Mouse (Mus musculus): ENCODE data around the gene Dirc2. TPM values are rescaled to one million over a fixed set of nuclear protein-coding genes. Genes with fewer than 3 reads are reported as not detected.

Gene Dirc2
- polyA plus RNA-seq, 1 experiment, result 32.8 TPM

- no peak for DNase-seq (ENCODE audit: low spot score)
Observed at GRCm38 (mm10) chr16:35739548-35739947, 29.6 kb downstream of the Dirc2 start.

- DNase-seq (ENCODE audit: low spot score), result no peak
Observed at GRCm38 (mm10) chr16:35738096-35738767, 30.9 kb downstream of the Dirc2 start.

- peak; percentile 38 for DNase-seq (ENCODE audit: low spot score)
Observed at GRCm38 (mm10) chr16:35734038-35734437, 35.1 kb downstream of the Dirc2 start.

DNA sequence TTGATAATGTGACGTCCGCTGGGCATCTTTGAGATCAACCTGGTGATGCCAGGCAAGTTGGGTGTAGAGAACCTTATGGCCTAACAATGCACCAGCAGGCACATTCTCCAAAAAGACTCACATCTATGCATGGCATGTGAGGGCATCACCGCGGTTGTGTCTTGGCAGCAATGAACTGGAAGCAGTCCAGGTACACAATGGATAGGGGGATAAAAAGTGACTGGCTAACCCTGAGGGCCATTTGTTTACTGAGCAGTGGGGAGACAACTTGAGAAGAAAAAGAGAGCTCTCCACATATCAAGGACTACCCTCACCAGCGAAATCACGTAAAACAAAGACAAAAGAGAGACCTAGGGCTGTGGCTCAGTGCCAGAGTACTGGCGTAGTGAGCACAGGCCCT, 37.1 kb downstream of the Dirc2 start:
- DNase-seq (ENCODE audit: low spot score), result no peak

DNA sequence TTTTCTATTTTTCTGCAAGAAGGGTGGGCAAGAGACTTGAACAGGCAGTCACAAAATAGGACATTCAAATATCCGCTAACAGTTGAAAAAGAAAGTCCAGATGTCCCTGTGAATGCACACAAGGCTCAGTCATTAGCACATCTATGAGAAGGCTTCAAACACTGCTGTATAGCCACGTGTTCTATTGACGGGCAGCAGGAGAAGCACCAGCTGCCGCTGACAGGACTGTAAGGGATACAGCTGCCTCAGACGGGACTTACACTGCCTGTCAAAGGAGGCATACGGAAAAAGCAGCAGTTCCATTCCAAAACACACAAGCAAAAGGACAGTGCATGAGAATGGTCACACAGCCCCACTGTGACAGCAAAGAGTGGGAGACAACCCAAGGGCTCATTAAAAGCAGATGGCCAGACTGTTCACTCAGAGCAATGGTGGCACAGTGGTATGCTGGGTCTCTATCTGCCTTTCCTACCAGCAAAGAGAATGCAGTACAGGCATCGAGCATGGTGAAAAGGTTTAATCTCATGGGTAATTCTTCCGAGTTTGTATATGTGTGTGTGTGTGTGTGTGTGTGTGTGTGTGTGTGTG, 39.9 kb downstream of the Dirc2 start:
- no peak for DNase-seq (ENCODE audit: low spot score)

DNA sequence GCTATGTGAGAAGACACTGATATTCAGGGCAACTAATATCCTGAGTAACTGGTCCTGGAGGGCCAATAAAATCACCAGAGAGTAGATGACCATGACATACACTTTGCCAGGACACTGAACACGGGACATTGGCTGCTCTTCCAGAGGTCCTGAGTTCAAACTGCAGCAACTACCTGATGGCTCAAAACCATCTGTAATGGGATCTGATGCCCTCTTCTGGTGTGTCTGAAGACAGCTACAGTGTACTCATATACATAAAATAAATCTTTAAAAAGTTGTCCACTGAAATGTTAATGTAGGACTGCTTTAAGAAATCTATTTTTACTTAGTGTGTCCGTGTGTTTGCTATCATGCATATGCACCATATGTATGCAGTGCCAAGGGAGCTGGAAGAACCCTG, 42.6 kb downstream of the Dirc2 start:
- DNase-seq (ENCODE audit: low spot score), result no peak

DNA sequence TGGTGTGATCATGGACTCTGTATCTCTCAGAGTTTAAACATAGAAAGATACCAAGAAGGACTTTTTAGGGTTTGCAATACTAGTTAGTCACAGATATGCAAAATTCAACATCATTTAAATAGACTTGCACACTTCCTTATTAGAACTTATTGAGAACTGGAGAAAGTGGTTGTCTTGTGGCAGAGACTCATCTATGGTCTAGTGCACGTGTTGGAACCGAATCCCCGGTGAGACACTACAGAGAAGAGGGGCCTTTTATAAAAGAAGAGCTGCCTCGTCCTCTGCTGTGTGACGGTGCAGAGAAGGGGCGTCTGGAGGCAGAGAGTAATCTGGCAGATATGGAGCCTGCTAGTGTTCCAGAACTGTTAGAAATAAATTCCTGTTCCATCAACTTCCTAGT, 44.6 kb downstream of the Dirc2 start:
- DNase-seq (ENCODE audit: low spot score), result no peak

GRCm38 (mm10) chr16:35717761-35718160, 51.4 kb downstream of the Dirc2 start:
- no peak for DNase-seq (ENCODE audit: low spot score)

- DNase-seq (ENCODE audit: low spot score), result no peak
Observed at GRCm38 (mm10) chr16:35716257-35716656, 52.9 kb downstream of the Dirc2 start.

DNA sequence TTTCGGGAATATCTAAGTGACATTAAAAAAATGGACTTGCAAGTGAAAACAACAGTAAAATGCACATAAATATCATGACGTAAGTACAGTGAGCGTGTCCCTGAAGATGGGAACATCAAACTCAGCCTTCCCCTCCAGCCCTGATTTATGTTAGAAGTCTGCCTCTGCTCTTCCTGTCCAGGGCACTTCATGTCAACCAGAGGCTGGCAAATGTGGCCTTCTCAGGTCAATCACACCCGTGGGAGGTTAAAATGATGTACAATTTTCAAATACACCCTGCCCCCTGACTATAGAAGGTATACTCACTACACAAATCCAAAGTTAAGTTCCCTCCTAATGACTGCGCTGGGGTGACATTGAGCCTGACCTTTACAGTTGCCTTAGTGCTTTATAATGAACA, 53.4 kb downstream of the Dirc2 start:
- DNase-seq (ENCODE audit: low spot score), result no peak

DNA sequence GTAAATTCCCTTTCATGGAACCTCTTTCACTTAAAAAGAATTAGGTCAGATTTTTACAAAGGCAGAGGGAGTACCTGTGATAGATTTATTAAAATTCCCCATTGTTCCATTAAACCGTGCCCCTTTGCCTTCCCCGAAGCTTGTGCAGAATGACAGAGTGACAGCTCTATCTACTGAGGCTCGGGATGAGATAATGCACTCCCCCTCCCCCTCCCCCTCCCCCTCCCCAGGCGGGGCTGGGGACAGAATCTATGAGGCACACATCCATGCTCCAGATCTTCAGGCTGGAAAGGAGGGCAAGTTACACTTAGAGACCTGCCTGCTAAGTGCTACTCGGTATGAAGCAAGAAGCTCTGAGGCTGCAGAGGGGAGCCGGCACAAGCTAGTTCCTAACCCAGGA, 53.8 kb downstream of the Dirc2 start:
- DNase-seq (ENCODE audit: low spot score), result no peak

GRCm38 (mm10) chr16:35714689-35715088, 54.5 kb downstream of the Dirc2 start:
- no peak for DNase-seq (ENCODE audit: low spot score)

DNA sequence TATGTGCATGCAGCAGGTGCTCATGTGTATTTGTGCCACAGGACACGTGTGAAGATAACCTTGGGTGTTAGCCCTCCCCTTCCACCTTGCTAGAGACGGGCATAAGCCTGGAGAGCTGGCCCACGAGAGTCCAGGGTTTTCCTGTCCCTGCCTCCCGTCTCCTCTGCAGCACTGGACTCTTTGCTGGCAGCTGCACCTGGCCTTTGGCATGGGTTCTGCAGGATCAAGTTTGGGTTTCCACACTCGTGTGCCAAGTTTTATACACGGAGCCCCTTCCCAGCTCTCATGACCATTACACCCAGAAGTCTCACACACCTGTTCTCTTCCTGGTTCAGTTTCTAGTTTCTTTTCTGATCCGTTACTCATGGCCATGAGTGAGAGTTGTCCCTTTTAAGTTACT, 55.5 kb downstream of the Dirc2 start:
- DNase-seq (ENCODE audit: low spot score), result no peak

DNA sequence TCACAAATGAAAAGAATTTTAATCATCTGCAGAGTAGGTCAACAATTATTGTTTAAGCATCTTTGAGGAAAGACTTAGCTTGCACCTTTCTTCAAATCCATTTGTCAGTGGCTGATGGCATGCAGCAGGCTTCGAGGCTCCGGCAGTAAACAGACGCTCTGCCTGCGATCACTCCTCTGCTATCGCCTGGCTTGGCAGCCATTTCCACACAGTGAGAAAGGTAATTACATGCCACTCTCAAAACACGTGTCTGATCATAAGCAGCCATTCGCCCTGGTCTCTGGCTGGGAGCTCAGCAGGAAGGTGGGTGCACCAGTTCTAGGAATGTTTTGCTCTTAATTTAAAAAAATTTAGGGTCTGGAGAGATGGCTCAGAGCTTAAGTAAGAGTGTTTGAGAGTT, 58.2 kb downstream of the Dirc2 start:
- DNase-seq (ENCODE audit: low spot score), result no peak

DNA sequence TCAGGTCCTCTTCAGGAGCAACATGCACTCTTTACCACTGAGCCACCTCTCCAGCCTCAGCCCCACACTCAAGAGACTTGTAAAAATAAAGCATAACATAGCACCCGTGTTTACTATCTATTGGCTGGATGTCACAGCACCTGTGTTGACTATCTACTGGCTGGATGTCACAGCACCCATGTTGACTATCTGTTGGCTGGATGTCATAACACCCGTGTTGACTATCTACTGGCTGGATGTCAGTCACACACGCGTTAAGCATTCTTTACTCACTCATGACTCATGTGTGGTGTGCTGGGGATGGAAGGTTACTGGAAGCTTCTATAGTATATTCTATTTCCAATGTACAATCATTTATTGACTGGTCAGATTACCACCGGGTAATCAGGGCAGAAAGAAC, 62.2 kb downstream of the Dirc2 start:
- DNase-seq (ENCODE audit: low spot score), result no peak

DNA sequence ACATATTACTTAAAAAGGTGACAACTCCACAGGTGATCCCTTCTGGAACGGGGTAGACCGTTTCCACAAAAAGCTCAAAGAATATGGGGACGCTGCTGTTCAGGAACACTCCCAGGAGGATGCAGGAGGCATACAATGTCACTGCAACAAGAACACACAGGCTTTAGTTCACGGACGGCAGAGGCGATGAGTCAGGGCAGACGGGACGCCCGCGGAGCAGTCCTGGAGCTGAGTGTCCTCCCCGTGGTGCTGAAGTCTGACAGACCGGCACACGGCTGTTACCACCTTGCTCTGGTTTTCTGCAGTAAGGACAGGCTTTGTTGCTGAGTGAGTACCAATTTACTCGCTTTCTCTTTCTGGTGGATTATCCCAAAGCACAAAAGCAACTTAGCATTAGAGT, 64.4 kb downstream of the Dirc2 start:
- no peak for DNase-seq (ENCODE audit: low spot score)

GRCm38 (mm10) chr16:35703763-35704679, 65.1 kb downstream of the Dirc2 start:
- DNase-seq (ENCODE audit: low spot score), result no peak

- DNase-seq (ENCODE audit: low spot score), result no peak
Observed at GRCm38 (mm10) chr16:35701823-35702222, 67.3 kb downstream of the Dirc2 start.

DNA sequence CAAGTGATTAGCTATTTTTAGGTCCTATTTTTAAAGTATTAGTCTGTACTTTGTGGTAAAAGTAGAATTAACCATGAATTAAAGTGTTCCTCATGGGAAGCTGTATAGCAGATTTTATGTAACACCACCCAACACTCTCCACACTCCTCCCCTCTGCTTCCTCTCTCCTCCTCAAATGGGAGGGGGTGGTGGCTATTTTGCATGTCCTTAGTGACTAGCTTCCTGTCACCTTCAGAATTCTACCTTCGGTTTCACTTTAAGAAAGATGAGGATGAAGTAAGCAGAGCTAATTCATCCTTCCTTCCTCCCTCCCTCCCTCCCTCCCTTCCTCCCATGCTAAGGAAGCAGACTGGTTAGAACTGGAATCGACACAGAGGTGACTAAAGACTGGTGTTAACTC, 73.1 kb downstream of the Dirc2 start:
- DNase-seq (ENCODE audit: low spot score), result no peak

- no peak for DNase-seq (ENCODE audit: low spot score)
Observed at GRCm38 (mm10) chr16:35694250-35694846, 74.8 kb downstream of the Dirc2 start.

GRCm38 (mm10) chr16:35691606-35692005, 77.5 kb downstream of the Dirc2 start:
- DNase-seq (ENCODE audit: low spot score), result no peak

DNA sequence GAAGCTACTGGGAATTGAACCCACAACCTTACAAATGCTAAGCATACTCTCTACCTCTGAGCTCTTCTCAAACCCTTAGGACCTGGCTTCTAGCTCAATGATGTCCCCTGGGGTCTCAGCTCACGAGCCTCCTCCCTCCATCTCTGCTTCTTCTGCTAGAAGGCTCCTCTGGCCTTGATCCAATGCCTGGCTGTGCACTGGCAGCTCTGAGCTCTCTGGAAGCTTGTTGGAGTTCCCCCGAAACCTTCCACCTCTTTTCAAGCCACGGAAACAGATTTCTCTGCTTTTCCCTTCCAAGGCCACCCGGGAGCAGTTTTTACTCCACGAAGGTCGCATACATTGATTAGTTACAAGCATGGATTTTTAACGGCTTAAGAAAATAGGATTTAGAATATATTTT, 82.7 kb downstream of the Dirc2 start:
- no peak for DNase-seq (ENCODE audit: low spot score)
